Mouse (Mus musculus): ENCODE measurements at regions not wholly inside any gene's neighbourhood (a gene's known extent, or its start where the extent isn't known, plus 50 kb on each side); places are given as distances from the start of the nearest gene placed in this dataset.

DNA sequence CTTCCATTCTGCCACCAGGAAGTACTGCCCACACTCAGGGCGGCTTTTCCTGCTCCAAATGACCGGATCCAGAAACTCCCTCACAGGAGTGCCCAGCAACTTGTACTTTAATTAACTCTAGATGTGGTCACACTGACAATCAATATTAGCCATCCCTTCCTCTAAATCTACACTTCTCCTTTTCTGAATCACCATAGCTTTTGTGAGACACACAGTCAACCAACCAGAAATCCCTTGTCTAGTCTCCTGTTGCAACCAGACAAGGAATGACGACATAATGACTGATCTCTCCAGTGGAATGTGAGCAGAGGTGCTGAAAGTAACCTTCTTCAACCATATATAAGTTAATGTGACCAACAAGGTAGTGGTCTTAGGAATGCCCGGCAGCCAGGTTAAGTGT lies 277.0 kb upstream of the Acvr2a start:
- DNase-seq (ENCODE audit: low read depth, low spot score) = no peak

GRCm38 (mm10) chr2:48538668-48539341 lies 275.1 kb upstream of the Acvr2a start:
- peak; percentile 22 for DNase-seq (ENCODE audit: low read depth, low spot score)

DNA sequence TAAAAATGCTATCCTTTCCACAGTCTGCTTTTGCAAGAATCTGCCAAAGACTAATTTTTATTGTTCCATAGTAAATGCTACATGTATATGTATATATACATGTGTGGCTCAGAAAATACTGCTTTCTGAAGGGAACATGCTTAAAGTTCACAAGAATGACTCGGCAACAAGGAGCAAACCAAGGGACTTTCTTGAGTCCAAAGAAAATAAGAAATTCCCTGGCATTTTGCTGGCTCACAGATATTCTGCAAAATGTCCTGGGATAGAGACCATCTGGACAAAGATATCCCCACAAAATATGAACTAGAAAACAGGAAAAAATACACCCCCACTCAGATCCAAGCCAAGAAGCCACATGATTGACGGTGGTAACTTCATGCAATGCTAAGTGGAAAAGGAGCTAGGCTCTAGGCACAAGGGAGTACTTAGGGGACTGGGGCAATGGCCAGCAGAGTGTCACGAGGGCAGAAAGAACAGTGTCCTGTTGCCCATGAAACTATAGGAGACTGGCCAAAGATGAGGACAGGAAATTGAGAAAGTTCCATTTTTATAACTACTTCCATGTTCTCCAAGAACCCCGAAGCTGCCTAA lies 274.3 kb upstream of the Acvr2a start:
- DNase-seq (ENCODE audit: low read depth, low spot score) = no peak

DNA sequence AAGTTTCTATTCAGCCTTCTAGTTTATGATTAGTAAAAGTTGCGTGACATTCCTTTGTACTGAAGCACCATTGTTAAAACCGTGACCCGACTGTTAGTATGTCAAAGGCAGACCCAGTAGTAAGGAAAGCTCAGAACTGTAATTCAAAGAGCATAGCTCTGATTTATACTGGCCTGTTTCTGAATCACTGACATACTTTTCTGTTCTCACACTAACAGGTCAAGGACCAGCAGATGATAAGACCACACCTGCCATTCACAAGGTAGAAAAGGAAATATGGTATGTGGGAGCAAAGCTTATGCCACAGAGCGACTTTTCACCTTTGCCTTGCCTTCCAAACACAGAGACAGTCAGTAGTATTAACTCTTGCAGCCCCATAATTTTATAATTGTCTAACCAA lies 269.5 kb upstream of the Acvr2a start:
- no peak for DNase-seq (ENCODE audit: low read depth, low spot score)

GRCm38 (mm10) chr2:48545072-48545471 lies 268.8 kb upstream of the Acvr2a start:
- no peak for DNase-seq (ENCODE audit: low read depth, low spot score)

- no peak for DNase-seq (ENCODE audit: low read depth, low spot score)
Observed at GRCm38 (mm10) chr2:48545679-48546078, 268.2 kb upstream of the Acvr2a start.

- no peak for DNase-seq (ENCODE audit: low read depth, low spot score)
Observed at GRCm38 (mm10) chr2:48546194-48546593, 267.7 kb upstream of the Acvr2a start.

GRCm38 (mm10) chr2:48556600-48556999 lies 257.3 kb upstream of the Acvr2a start:
- no peak for DNase-seq (ENCODE audit: low read depth, low spot score)

DNA sequence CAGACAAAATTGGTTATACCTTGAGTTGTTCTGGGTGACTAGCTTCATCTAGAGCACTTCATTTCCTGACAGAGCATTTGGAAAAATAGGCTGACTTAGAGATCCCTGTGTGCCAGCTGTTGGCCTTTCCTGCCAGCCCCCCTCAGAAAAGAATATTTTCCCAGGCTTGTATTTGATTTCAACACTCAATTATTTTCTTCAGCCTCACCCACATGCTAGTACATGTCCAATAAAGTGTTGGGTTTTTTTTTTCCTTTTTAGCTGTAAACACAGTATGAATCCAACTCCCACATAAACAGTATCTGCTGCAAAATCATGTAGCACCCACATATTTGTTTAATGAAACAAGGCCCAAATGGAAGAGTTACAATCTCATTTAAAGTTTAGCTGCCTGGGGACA lies 256.8 kb upstream of the Acvr2a start:
- no peak for DNase-seq (ENCODE audit: low read depth, low spot score)

- no peak for DNase-seq (ENCODE audit: low read depth, low spot score)
Observed at GRCm38 (mm10) chr2:48558641-48559040, 255.3 kb upstream of the Acvr2a start.

GRCm38 (mm10) chr2:48563636-48564035 lies 250.3 kb upstream of the Acvr2a start:
- no peak for DNase-seq (ENCODE audit: low read depth, low spot score)

GRCm38 (mm10) chr2:48564170-48564569 lies 249.7 kb upstream of the Acvr2a start:
- DNase-seq (ENCODE audit: low read depth, low spot score) = peak; percentile 49

DNA sequence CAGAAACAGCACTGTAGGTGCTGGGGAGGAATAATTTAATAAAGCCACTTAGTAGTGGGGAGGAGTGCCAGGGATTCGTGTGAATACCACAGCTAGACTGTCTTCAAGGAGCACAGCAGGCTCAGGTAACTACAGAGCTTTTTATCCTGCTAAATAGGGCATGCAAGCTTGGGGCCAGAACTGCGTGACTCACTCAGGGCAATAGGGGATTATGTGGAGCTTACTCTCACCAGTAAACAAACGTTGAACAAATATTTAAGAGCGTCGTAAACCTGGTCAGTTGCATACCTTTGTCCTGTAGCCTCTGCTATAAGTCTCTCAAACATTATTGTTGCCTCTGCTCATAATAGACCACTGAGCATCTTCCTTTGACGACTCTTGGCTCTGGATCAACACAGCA lies 246.0 kb upstream of the Acvr2a start:
- no peak for DNase-seq (ENCODE audit: low read depth, low spot score)

GRCm38 (mm10) chr2:48586162-48586830 lies 227.6 kb upstream of the Acvr2a start:
- DNase-seq (ENCODE audit: low read depth, low spot score) = no peak

- no peak for DNase-seq (ENCODE audit: low read depth, low spot score)
Observed at GRCm38 (mm10) chr2:48586831-48587169, 227.1 kb upstream of the Acvr2a start.

- DNase-seq (ENCODE audit: low read depth, low spot score) = no peak
Observed at GRCm38 (mm10) chr2:48589709-48590108, 224.2 kb upstream of the Acvr2a start.

- no peak for DNase-seq (ENCODE audit: low read depth, low spot score)
Observed at GRCm38 (mm10) chr2:48597793-48598583, 215.9 kb upstream of the Acvr2a start.

DNA sequence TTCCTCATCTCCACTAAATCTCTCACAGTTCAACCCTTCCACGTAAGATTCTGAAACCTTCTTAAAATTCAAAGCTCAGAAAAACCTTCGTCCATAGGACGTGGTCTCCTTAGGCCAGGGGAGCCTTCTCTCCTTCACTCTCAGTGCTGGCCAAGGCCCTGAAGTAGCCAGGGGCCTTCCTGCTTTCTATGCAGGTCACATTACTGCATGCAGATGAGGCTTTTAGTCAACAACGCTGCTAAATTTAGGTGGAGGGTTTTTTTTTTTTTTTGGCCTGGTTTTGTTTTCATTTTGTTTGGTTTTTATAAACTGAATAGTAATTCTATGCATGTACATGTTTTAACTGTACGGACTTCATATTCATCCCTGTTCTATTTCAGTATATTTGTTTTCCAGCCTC lies 214.5 kb upstream of the Acvr2a start:
- no peak for DNase-seq (ENCODE audit: low read depth, low spot score)

- no peak for DNase-seq (ENCODE audit: low read depth, low spot score)
Observed at GRCm38 (mm10) chr2:48601855-48602254, 212.1 kb upstream of the Acvr2a start.

DNA sequence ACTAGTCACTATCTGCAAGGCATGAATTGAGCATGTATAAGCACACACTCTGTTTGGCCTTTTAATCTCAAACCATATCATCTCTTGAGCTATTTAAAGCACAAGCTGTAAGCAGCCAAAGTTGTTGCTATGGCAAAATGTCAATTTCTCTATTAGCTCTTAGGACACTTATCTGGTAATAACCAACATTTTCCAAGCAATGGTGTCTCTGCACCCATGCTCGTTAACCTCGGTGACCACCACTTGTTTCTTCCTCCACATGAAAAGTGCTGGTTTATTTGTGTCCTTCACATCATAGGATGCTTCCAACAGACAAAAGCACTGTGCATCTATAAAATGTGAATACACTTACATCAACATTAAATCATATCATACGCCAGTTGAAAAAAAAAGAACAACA lies 204.4 kb upstream of the Acvr2a start:
- no peak for DNase-seq (ENCODE audit: low read depth, low spot score)

DNA sequence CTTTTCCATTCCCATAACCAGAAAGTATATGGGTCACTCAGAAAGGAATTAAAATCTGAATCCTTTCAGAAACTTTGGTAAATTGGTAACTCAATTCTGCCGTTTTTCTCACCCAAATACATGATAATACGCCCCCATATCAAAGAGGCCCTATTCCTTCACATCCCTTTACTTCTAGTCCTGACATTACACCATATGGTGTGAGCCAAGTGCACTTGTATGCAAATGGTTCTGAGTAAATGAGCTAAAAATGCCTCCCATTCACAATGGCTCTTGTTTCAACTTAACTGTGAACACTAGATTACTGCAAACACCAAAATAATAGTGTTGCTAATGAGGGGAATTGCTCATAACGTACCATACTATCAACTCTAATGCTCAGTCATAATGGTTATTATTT lies 201.7 kb upstream of the Acvr2a start:
- DNase-seq (ENCODE audit: low read depth, low spot score) = no peak

GRCm38 (mm10) chr2:48617141-48617699 lies 196.7 kb upstream of the Acvr2a start:
- DNase-seq (ENCODE audit: low read depth, low spot score) = no peak

All from brain, embryonic 18.5 days (tissue).